Mouse (Mus musculus) A20 (cell line): ENCODE results near the gene Arsb.
A peak's percentile ranks its signal among the peaks of the same experiment; 100 is the strongest.

ENCODE experiments used
- DNase-seq: peaks from one replicate; pipeline ENCODE4 v3.0.0-alpha.2; 2011; ENCODE audit warnings: low read depth, low spot score

Gene Arsb

GRCm38 (mm10) chr13:93921831-93922565, 150.6 kb downstream of the Arsb start:
- DNase-seq, result no peak

GRCm38 (mm10) chr13:93922566-93922910, 151.1 kb downstream of the Arsb start:
- DNase-seq, result no peak

DNA sequence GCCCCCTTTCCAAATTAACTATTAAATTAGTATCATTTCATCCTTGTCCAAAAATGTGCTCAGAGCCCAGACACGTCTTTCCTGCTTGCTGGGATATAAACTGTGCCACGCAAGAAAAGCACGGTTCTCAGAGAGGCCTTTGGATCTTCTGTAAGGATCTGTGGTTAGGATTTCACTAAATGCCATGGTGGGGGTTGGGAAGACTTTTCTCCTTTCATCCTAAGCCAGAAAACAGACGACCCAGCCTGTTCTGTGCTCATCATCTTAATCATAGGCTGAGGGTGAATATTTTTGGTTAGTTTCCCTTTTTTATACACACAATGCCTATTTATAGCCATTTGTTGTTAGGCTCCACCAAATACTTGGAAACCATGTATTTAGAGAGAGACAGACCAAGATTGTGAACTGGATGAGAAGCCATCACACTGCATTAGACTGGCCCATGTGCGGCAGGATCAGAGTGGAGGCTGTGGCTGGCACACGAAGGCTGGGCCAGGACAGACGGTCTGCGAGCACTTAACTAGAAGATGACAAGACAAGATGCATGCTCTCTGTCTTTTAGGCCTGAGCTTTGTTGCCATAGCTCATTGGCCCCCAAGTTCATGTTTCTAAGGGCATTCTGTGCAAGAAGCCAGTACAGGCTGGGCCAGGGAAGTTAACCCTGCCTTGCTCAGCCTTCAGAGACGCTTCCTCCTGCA, 153.5 kb downstream of the Arsb start:
- no peak for DNase-seq

GRCm38 (mm10) chr13:93930561-93931340, 159.3 kb downstream of the Arsb start:
- no peak for DNase-seq

DNA sequence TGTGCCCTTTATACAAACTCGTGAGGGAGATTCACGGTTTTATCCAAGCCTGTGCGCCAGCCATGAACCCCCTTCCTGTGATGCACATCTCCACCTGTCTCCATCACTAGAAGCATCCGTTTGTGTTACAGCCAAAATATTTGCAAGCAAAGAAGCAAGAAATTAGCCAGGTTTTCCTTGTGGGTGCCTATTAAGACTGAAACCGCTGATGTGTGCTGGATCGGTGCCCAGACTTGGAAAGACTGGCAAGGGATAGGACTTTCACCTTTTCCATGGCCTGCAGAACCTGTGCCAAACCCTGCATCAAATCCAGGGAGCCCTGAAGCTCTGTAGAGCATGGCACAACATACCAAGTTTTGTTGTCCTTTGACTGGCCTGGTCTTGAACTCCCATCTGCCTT, 165.0 kb downstream of the Arsb start:
- no peak for DNase-seq

DNA sequence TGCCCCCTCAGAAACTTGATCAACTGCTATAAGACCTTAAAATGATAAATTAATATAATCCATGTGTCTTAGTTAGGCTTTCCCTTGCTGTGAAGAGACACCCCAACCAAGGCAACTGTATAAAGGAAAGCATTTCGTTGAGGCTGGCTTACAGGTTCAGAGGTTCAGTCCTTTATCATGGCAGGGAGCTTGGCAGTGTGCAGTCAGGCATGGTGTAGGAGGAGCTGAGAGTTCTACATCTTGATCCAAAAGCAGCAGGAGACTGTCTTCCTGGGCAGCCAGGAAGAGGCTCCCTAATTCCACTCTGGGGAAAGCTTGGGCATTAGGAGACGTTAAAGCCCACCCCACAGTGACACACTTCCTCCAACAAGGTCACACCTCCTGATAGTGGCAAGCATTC, 166.7 kb downstream of the Arsb start:
- DNase-seq, result no peak

GRCm38 (mm10) chr13:93939363-93940127, 168.1 kb downstream of the Arsb start:
- DNase-seq, result no peak

DNA sequence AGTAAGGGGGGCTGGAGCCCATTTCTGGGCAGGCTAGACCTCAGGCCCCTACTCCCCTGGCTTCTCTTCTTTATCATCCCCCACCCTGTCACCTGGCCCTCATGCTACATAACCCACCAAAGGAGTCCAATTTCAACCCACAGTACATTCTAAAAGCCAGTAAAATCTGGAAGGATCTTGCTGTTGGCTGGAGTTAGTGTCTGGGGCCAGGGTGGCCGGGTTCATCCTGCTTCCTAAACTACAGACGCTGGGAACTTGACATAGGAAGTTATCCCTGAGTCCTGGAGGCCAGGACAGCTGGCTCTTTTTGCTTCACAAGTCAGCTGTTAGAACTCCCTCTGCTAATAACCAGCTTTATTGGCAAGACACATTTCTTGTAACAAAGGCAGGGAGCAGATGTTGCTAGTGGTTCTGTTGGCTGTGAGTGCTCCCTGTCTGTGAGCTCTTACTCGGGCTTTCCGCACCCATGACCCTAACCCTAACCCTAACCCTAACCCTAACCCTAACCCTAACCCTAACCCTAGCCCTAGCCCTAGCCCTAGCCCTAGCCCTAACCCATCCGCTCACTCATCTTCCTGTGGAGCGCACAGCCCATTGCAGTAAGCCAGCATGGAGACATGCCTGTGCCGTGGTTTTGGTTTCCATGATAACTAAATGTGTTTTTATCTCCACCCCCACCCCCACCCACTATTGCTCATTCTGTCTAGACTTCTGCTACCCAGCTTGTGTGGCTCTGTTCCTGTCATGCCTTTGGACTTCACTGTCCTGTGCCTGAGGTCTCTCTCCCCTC, 169.5 kb downstream of the Arsb start:
- DNase-seq, result no peak

DNA sequence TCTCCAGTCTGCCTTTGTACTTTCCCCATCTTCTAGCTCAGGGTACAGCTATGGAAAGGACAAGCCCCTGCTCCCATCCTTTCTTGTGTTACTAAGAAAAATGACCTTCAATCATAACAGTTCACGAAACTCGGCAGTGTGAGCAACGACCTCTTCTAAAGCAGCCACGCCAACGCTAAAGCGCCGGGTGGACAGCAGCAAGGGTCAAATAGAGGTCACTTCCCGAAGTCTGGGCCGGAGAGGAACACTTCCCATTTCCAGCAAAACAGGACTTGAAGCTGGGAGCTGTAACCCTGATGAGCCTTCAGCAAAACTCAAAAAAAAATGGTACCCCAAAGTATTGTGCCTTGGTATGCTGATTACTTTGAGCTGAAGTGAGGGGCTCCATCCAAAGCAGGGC, 179.6 kb downstream of the Arsb start:
- no peak for DNase-seq

GRCm38 (mm10) chr13:93951555-93951954, 180.1 kb downstream of the Arsb start:
- DNase-seq, result no peak

GRCm38 (mm10) chr13:93952466-93952865, 181.0 kb downstream of the Arsb start:
- no peak for DNase-seq

DNA sequence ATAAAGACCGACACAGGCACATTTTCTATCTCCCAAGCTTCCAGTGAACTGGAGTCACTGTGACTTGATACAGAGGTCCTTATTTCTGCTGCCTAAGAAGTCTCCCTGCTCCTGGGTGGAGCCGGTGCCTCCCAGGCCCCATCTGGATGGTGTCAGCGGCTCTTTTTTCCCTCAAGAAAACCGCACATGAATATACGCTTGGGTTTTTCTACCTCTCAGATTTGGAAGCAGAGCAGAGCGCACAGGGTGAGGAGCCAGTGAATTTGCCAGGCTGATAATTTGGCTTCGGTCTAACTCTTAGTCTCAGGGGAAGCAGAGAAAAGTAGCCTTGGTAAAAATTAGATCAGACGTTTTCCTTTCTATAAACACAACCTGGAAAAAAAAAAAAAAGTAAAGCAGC, 186.5 kb downstream of the Arsb start:
- no peak for DNase-seq

- no peak for DNase-seq
Measured at GRCm38 (mm10) chr13:93966271-93966670, 194.8 kb downstream of the Arsb start.

GRCm38 (mm10) chr13:93967138-93967537, 195.7 kb downstream of the Arsb start:
- DNase-seq, result no peak

DNA sequence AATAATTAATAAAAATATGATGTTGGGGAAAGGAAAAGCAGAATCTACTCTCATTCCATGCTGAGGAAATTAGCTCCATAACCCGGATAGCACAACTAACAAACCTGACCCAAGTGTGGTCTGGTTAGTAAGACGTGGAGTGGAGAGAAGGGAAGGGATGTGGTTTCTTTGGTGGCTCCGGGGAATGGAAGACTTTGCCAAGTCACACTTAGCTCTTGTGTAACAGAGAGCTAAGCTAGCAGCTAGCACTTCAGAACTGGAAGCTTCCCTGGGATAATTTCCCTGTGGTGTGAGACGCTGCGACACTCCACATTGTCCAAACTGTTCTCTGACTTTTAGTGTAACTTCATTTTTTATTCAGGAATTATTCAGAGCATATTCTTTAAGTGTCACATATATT, 198.7 kb downstream of the Arsb start:
- DNase-seq, result no peak

- no peak for DNase-seq
Measured at GRCm38 (mm10) chr13:93972423-93972822, 201.0 kb downstream of the Arsb start.

GRCm38 (mm10) chr13:93975668-93976067, 204.2 kb downstream of the Arsb start:
- DNase-seq, result no peak

DNA sequence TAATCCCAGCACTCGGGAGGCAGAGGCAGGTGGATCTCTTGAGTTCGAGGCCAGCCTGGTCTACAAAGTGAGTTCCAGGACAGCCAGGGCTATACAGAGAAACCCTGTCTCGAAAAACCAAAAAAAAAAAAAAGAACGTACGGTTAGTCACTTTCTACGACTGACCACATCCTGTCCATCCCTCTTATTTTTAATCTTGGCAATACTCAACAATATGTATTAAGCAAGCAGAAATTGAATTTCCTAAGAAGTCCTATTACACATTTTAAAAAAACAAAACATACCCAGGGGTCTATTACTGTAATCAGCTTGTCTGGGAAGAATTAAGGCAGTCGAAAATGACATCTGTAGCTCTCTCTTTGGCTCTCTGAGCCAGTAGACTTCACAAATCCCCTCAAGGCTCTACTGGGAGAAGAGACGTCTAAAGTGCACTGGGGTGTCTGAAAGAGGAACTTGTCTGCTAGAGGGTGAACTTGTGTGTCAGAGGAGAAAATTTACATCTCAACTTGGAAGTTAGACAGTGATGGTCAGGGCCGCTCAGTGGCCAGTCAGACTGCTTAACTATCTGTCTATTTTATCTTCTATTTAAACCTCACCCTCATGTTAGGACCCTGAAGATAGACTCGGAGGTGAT, 205.6 kb downstream of the Arsb start:
- DNase-seq, result peak; percentile 4

GRCm38 (mm10) chr13:93978703-93979495, 207.5 kb downstream of the Arsb start:
- DNase-seq, result no peak

GRCm38 (mm10) chr13:93979754-93980153, 208.3 kb downstream of the Arsb start:
- DNase-seq, result no peak
